Mouse (Mus musculus) ovary, postnatal 10 days (tissue): ENCODE results near the gene Kcna2.

Experiments used
- DNase-seq: peaks from one replicate; pipeline ENCODE4 v3.0.0; 2022; ENCODE audit warnings: low spot score

Kcna2 gene

GRCm38 (mm10) chr3:107150872-107151540 is 50.1 kb downstream of the Kcna2 start:
- DNase-seq = no peak

- no peak for DNase-seq
Measured at GRCm38 (mm10) chr3:107153772-107154655, 53.1 kb downstream of the Kcna2 start.

GRCm38 (mm10) chr3:107158856-107159255 is 57.9 kb downstream of the Kcna2 start:
- no peak for DNase-seq

GRCm38 (mm10) chr3:107159418-107159817 is 58.5 kb downstream of the Kcna2 start:
- DNase-seq = no peak

- DNase-seq = no peak
Measured at GRCm38 (mm10) chr3:107159859-107160324, 58.9 kb downstream of the Kcna2 start.

- DNase-seq = no peak
Measured at GRCm38 (mm10) chr3:107162741-107163140, 61.8 kb downstream of the Kcna2 start.
